Mouse (Mus musculus) limb, embryonic 13.5 days (tissue): Measurements from ENCODE around the gene 4930572O03Rik. TPM values are rescaled to one million over a fixed set of nuclear protein-coding genes. Genes with fewer than 3 reads are reported as not detected.
"Not testable (repeated sequence)": the region's sequence is repeated elsewhere in the genome, so short reads cannot be mapped to it uniquely, and the experiment has no call there.

Experiments
- ATAC-seq: fragments of 200-750 bp; cut with Nextera tagmentation; 2 replicates; pipeline ENCODE4 v1.8.0; 2017; ENCODE audit warnings: low read depth, moderate number of reproducible peaks, moderate TSS enrichment; ENCODE audit not compliant: low FRiP score
- H3K27ac ChIP-seq: fragments of 300-500 bp; sonication (generic); 2 replicates; pipeline ENCODE4 v1.5.1; 2015; ENCODE audit warnings: inconsistent platforms, mild to moderate bottlenecking, moderate library complexity
- H3K27me3 ChIP-seq: fragments of 300-500 bp; sonication (generic); 2 replicates; pipeline ENCODE4 v1.6.1; 2015; ENCODE audit warnings: mild to moderate bottlenecking, inconsistent platforms
- H3K36me3 ChIP-seq: fragments of 300-500 bp; sonication (generic); 2 replicates; pipeline ENCODE4 v1.6.1; 2015; ENCODE audit warnings: inconsistent platforms, mild to moderate bottlenecking, moderate library complexity
- H3K4me1 ChIP-seq: fragments of 300-500 bp; sonication (generic); 2 replicates; pipeline ENCODE4 v1.6.1; 2015; ENCODE audit warnings: inconsistent platforms
- H3K4me2 ChIP-seq: fragments of 300-500 bp; sonication (generic); replicated peaks from 2 replicates; pipeline ENCODE4 v1.6.1; 2015; ENCODE audit warnings: inconsistent platforms, mild to moderate bottlenecking, moderate library complexity
- H3K4me3 ChIP-seq: fragments of 300-500 bp; sonication (generic); 2 replicates; pipeline ENCODE4 v1.5.1; 2015; ENCODE audit warnings: moderate library complexity, mild to moderate bottlenecking, inconsistent platforms
- H3K9ac ChIP-seq: fragments of 300-500 bp; sonication (generic); 2 replicates; pipeline ENCODE4 v1.6.1; 2015; ENCODE audit warnings: mild to moderate bottlenecking, inconsistent platforms
- H3K9me3 ChIP-seq: fragments of 300-500 bp; sonication (generic); 2 replicates; pipeline ENCODE4 v1.6.1; 2016; ENCODE audit warnings: inconsistent platforms
- WGBS: fragments of 180-500 bp; shearing (Covaris S2); methylation state at CpG from one replicate; pipeline ENCODE4 v1.1.7; 2015; 5-methylcytosine and 5-hydroxymethylcytosine counted together
- polyA plus RNA-seq: library from polyadenylated mRNA; unstranded; fragments of >200 nt; fragmentation: Nextera tagmentation; extraction: Ambion mirVana; gene quantifications from 2 replicates; pipeline ENCODE4 v1.2.1, GENCODE M21; 2015

Gene 4930572O03Rik
- polyA plus RNA-seq, 1 experiment from 2014 or later, result not detected

DNA sequence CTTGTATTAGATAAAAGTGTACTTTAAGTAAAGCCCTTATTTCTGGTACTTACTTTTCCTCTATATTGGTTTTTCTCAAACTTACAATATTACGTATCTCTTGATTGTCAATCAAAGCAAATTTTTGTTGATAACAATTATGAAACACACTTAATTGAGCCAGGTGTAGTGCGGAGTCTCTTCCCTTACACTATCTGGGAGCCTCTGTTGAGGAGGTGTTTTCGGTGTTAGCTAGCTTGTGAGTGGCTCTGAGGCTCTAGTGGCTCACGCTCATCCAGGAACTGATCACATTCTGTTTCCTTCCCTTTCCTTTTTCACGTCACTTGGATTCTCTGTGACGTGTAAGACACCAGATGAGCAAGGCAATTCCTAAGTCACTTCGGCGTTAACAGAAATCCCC, 53.3 kb downstream of the 4930572O03Rik start:
- WGBS, result 74% methylated on average over 8 of the region's 8 CpGs
- H3K9me3 ChIP-seq, result peaks cover 22% of the 10 kb centered on the region
- not testable (repeated sequence) for H3K4me2 ChIP-seq, ATAC-seq, H3K27me3 ChIP-seq, H3K9ac ChIP-seq, H3K36me3 ChIP-seq, H3K27ac ChIP-seq, H3K4me3 ChIP-seq, H3K4me1 ChIP-seq

DNA sequence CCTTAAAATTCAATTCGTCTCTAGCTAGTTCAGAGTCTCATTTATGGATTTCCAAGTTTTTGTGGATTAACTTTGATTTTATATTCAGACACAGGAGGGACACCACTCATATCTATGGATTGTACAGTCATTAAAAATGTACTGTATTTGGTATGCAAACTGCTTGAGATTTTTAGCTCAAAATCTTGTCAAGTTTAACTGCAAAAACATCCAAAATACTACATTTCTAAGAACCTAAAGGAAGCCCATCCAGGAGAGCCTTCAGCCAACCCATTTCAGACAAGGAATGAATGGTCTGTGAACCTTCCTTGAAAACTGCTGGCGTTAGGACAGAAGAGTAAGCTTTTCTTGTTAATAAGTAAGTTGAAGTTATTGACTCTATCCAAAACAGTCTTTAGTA, 53.9 kb downstream of the 4930572O03Rik start:
- not testable (repeated sequence) for ATAC-seq, H3K4me2 ChIP-seq, H3K36me3 ChIP-seq, H3K27ac ChIP-seq, H3K9ac ChIP-seq, H3K4me1 ChIP-seq, H3K27me3 ChIP-seq, H3K4me3 ChIP-seq
- WGBS, result 63% methylated on average over 2 of the region's 2 CpGs
- H3K9me3 ChIP-seq, result peaks cover 22% of the 10 kb centered on the region

- H3K9ac ChIP-seq, H3K27me3 ChIP-seq, H3K4me2 ChIP-seq, H3K4me1 ChIP-seq, H3K4me3 ChIP-seq, H3K36me3 ChIP-seq, ATAC-seq, H3K27ac ChIP-seq: not testable (repeated sequence)
- peaks cover 22% of the 10 kb centered on the region for H3K9me3 ChIP-seq
- 59% methylated on average over 3 of the region's 3 CpGs for WGBS
Observed at GRCm38 (mm10) chr5:15602424-15602947, 54.4 kb downstream of the 4930572O03Rik start.

Other genes with a start within 250 kb of the 4930572O03Rik start
- gene Gm21149, start 180.5 kb downstream of the 4930572O03Rik start, polyA plus RNA-seq, result not detected in 2 replicates
- gene Gm21190, start 127.8 kb downstream of the 4930572O03Rik start, polyA plus RNA-seq, result not detected in 2 replicates
- 0.18 and 0.33 TPM in 2 replicates for gene Gm21083, start 79.7 kb downstream of the 4930572O03Rik start, polyA plus RNA-seq
- gene Speer4d, start 38.0 kb downstream of the 4930572O03Rik start, polyA plus RNA-seq, result not detected in 2 replicates
- not detected in 2 replicates for gene Speer4c, start 57.2 kb upstream of the 4930572O03Rik start, polyA plus RNA-seq